Mouse (Mus musculus) heart, embryonic 12.5 days (tissue): ENCODE measurements around the gene 5031439G07Rik. TPM values are rescaled to one million over a fixed set of nuclear protein-coding genes. Genes with fewer than 3 reads are reported as not detected.

Experiments
- ATAC-seq: fragments of 200-750 bp; cut with Nextera tagmentation; 2 replicates; pipeline ENCODE4 v1.8.0; 2017; ENCODE audit warnings: moderate TSS enrichment, moderate library complexity; ENCODE audit not compliant: insufficient number of reproducible peaks, low FRiP score
- H3K27ac ChIP-seq: fragments of 300-500 bp; sonication (generic); 2 replicates; pipeline ENCODE4 v1.5.1; 2016; ENCODE audit warnings: mild to moderate bottlenecking, moderate library complexity; ENCODE audit not compliant: poor library complexity, severe bottlenecking
- H3K27me3 ChIP-seq: fragments of 300-500 bp; sonication (generic); replicated peaks from 2 replicates; pipeline ENCODE4 v1.6.1; 2016; ENCODE audit warnings: mild to moderate bottlenecking, moderate library complexity
- H3K36me3 ChIP-seq: fragments of 300-500 bp; sonication (generic); 2 replicates; pipeline ENCODE4 v1.6.1; 2016; ENCODE audit warnings: mild to moderate bottlenecking, moderate library complexity
- H3K4me1 ChIP-seq: fragments of 300-500 bp; sonication (generic); replicated peaks from 2 replicates; pipeline ENCODE4 v1.6.1; 2016; ENCODE audit warnings: mild to moderate bottlenecking
- H3K4me2 ChIP-seq: fragments of 300-500 bp; sonication (generic); 2 replicates; pipeline ENCODE4 v1.6.1; 2016; ENCODE audit warnings: mild to moderate bottlenecking, moderate library complexity
- H3K4me3 ChIP-seq: fragments of 300-500 bp; sonication (generic); 2 replicates; pipeline ENCODE4 v1.5.1; 2016; ENCODE audit warnings: mild to moderate bottlenecking
- H3K9ac ChIP-seq: fragments of 300-500 bp; sonication (generic); 2 replicates; pipeline ENCODE4 v1.6.1; 2016; ENCODE audit warnings: mild to moderate bottlenecking, moderate library complexity
- H3K9me3 ChIP-seq: fragments of 300-500 bp; sonication (generic); replicated peaks from 2 replicates; pipeline ENCODE4 v1.6.1; 2016; ENCODE audit warnings: mild to moderate bottlenecking, moderate library complexity
- WGBS: fragments of 180-500 bp; shearing (Covaris S2); methylation state at CpG from one replicate; pipeline ENCODE4 v1.1.7; 2016; 5-methylcytosine and 5-hydroxymethylcytosine counted together
- polyA plus RNA-seq: library from polyadenylated mRNA; unstranded; fragments of >200 nt; fragmentation: Nextera tagmentation; extraction: Ambion mirVana; gene quantifications from 2 replicates; pipeline ENCODE4 v1.2.1, GENCODE M21; 2016

Gene 5031439G07Rik
- polyA plus RNA-seq, 1 experiment from 2014 or later: 4.3 TPM

DNA sequence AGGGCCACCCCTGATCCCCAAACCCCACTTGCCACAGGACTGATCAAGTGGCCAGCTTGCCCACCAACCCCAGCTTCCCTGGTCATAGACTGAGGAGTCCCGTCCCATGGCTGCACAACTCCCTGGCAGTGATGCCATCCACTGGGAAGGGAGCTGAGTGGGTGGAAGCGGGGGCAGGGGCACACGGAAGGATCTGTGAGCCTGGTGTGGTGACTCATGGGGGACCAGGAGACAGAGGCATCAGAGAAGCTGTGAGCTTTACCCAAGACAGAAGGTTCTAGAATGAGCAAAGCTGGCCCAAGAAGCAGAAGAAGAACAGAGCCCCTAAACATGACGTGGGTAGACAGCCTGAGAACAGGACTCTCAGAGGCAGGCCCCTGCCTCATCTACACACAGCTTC is 38.3 kb downstream of the 5031439G07Rik start:
- no peak overlapping the region for H3K4me2 ChIP-seq

DNA sequence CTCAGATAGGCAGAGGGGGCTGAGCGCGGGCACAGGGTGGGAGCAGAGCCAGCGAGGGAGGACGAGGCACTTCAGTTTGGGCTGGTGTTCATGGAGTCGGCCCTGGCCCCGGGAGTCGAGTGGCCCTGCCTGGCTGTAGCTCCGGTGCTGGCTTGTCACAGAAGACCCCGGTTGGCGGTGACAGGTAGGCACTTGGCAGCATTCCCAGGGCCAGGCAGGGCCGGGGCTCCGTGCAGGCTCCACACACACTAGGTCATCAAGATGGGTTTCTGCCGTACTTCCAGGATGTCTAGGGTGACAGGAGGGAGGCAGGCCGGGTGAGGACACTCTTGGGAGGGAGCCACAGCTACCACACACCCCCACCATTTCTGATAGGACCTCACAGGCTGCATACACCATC is 39.4 kb downstream of the 5031439G07Rik start:
- Histone ChIP-seq H3K27ac (no peak overlapping the region), H3K9ac (peak overlapping the region; percentile 10; the same call in 1 of the 2 replicates), H3K36me3 (peaks cover 57% of the 10 kb centered on the region), H3K4me2 (no peak overlapping the region), H3K4me3 (no peak overlapping the region), H3K27me3 (no peaks in the 10 kb centered on the region), H3K4me1 (peaks cover 20% of the 10 kb centered on the region), H3K9me3 (no peaks in the 10 kb centered on the region)
- WGBS: 43% methylated on average over 14 of the region's 14 CpGs
- no peak for ATAC-seq

More for the DNA sequence above, 38.3 kb downstream of the 5031439G07Rik start:
- peaks cover 62% of the 10 kb centered on the region for H3K36me3 ChIP-seq
- H3K4me1 ChIP-seq: peaks cover 11% of the 10 kb centered on the region
- H3K27ac ChIP-seq: no peak overlapping the region
- H3K4me3 ChIP-seq: no peak overlapping the region
- H3K27me3 ChIP-seq: no peaks in the 10 kb centered on the region
- no peaks in the 10 kb centered on the region for H3K9me3 ChIP-seq
- no peak overlapping the region for H3K9ac ChIP-seq
- 84% methylated on average over 4 of the region's 4 CpGs for WGBS
- ATAC-seq: no peak

- Histone ChIP-seq H3K4me2 (no peak overlapping the region), H3K27me3 (no peaks in the 10 kb centered on the region), H3K36me3 (peaks cover 45% of the 10 kb centered on the region), H3K9ac (no peak overlapping the region), H3K27ac (peak overlapping the region; percentile 6; the same call in 1 of the 2 replicates), H3K4me3 (no peak overlapping the region), H3K4me1 (peaks cover 19% of the 10 kb centered on the region), H3K9me3 (no peaks in the 10 kb centered on the region)
- 70% methylated on average over 5 of the region's 5 CpGs for WGBS
- no peak for ATAC-seq
Measured at GRCm38 (mm10) chr15:84944319-84944718, 44.0 kb downstream of the 5031439G07Rik start.

GRCm38 (mm10) chr15:84942647-84943285 is 45.6 kb downstream of the 5031439G07Rik start:
- 70% methylated on average over 11 of the region's 11 CpGs for whole genome bisulfite sequencing
- peaks cover 48% of the 10 kb centered on the region for H3K36me3 ChIP-seq
- no peak overlapping the region for H3K4me3 ChIP-seq
- no peak overlapping the region for H3K9ac ChIP-seq
- H3K4me2 ChIP-seq: no peak overlapping the region
- no peak overlapping the region for H3K27ac ChIP-seq
- peaks cover 13% of the 10 kb centered on the region for H3K4me1 ChIP-seq
- ATAC-seq: no peak
- H3K27me3 ChIP-seq: no peaks in the 10 kb centered on the region
- no peaks in the 10 kb centered on the region for H3K9me3 ChIP-seq

DNA sequence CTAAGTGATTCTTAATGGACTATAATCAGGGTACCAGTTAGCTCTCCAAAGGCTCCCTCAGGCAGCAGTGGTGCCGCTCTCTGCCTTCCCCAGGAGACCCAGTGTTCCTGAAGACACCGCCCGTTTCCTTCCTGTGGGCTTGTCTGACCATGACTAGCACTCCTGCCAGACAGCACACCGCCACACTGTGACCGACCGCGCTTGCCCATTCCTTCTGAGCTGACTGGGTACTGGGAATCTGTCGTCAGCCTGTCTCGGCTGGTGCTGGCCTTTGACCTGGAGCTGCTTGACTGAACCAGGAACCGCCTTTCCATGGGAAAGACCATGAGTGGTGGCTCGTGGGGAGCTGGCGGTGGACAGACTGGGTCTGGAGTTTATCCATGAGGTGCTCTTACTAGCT is 48.2 kb downstream of the 5031439G07Rik start:
- 56% methylated on average over 12 of the region's 12 CpGs for WGBS
- H3K9me3 ChIP-seq: no peaks in the 10 kb centered on the region
- peaks cover 75% of the 10 kb centered on the region for H3K36me3 ChIP-seq
- no peak overlapping the region for H3K4me3 ChIP-seq
- H3K9ac ChIP-seq: no peak overlapping the region
- H3K27ac ChIP-seq: no peak overlapping the region
- peaks cover 13% of the 10 kb centered on the region for H3K4me1 ChIP-seq
- no peaks in the 10 kb centered on the region for H3K27me3 ChIP-seq
- ATAC-seq: peak; percentile 31; the same call in 1 of the 2 replicates
- H3K4me2 ChIP-seq: no peak overlapping the region

DNA sequence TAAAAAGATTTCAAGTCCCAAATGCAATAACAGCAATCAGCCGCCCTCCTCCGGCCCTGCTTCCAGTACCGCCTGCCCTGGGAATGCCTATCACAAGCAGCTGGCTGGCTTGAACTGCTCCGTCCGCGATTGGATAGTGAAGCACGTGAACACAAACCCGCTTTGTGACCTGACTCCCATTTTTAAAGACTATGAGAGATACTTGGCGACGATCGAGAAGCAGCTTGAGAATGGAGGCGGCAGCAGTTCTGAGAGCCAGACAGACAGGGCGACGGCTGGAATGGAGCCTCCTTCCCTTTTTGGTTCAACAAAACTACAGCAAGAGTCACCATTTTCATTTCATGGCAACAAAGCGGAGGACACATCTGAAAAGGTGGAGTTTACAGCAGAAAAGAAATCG is 53.5 kb downstream of the 5031439G07Rik start:
- WGBS: 93% methylated on average over 16 of the region's 16 CpGs
- H3K36me3 ChIP-seq: peaks cover 99% of the 10 kb centered on the region
- no peaks in the 10 kb centered on the region for H3K9me3 ChIP-seq
- H3K4me3 ChIP-seq: no peak overlapping the region
- H3K27me3 ChIP-seq: no peaks in the 10 kb centered on the region
- no peak for ATAC-seq
- no peak overlapping the region for H3K4me2 ChIP-seq
- H3K4me1 ChIP-seq: 0 out of 2 replicates have a peak, but pooled peaks cover 3% of the 10 kb centered on the region
- H3K9ac ChIP-seq: no peak overlapping the region
- H3K27ac ChIP-seq: no peak overlapping the region

GRCm38 (mm10) chr15:84932351-84932750 is 56.0 kb downstream of the 5031439G07Rik start:
- WGBS: 62% methylated on average over 5 of the region's 5 CpGs
- no peak overlapping the region for H3K27ac ChIP-seq
- peak; percentile 69; the same call in 1 of the 2 replicates for ATAC-seq

GRCm38 (mm10) chr15:84925495-84926018 is 62.8 kb downstream of the 5031439G07Rik start:
- Histone ChIP-seq H3K9me3 (no peaks in the 10 kb centered on the region), H3K4me1 (peaks cover 21% of the 10 kb centered on the region), H3K4me2 (peak overlapping the region; percentile 27), H3K4me3 (no peak overlapping the region), H3K27ac (no peak overlapping the region), H3K27me3 (no peaks in the 10 kb centered on the region), H3K9ac (0 out of 2 replicates have a peak overlapping the region, but pooled peaks have one; percentile 46), H3K36me3 (peaks cover 33% of the 10 kb centered on the region)
- 74% methylated on average over 1 of the region's 1 CpGs for WGBS
- no peak for ATAC-seq

More at GRCm38 (mm10) chr15:84932351-84932750, 56.0 kb downstream of the 5031439G07Rik start:
- Histone ChIP-seq H3K9me3 (no peaks in the 10 kb centered on the region), H3K4me3 (no peak overlapping the region), H3K36me3 (peaks cover 97% of the 10 kb centered on the region), H3K4me2 (no peak overlapping the region), H3K9ac (no peak overlapping the region), H3K4me1 (no peaks in the 10 kb centered on the region), H3K27me3 (no peaks in the 10 kb centered on the region)

DNA sequence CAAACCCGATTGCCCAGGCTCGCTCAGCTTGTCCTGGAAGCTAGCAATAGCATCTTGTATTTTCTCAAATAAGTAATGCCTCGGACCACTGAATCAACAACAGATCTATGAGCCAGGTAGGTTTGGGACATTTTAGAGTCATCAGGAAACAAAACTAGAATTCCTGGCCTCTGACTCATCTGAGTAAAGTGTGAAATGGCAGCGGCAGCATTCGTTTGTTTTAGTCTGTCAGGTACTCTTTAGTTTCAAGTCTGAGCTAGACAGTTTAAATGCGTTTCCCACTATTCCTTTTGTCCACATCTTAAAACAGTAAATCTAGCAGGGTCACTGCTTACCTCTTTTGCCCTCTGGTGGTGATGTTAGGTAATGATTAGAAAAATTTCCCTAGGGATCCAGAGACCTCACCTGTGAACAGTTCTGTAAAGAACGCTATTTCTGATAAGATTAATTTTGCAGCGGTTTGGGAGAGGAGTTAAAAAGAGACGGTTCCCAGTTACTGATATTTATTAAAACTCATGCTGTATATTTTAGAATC is 63.5 kb downstream of the 5031439G07Rik start:
- peaks cover 26% of the 10 kb centered on the region for H3K36me3 ChIP-seq
- 0 out of 2 replicates have a peak overlapping the region, but pooled peaks have one; percentile 21 for H3K27ac ChIP-seq
- peaks cover 21% of the 10 kb centered on the region for H3K4me1 ChIP-seq
- H3K9ac ChIP-seq: peak overlapping the region; percentile 99
- peak overlapping the region; percentile 81 for H3K4me2 ChIP-seq
- H3K4me3 ChIP-seq: peak overlapping the region; percentile 96
- ATAC-seq: no peak
- no peaks in the 10 kb centered on the region for H3K27me3 ChIP-seq
- no peaks in the 10 kb centered on the region for H3K9me3 ChIP-seq
- 10% methylated on average over 9 of the region's 9 CpGs for WGBS

GRCm38 (mm10) chr15:84923508-84924181 is 64.7 kb downstream of the 5031439G07Rik start:
- H3K4me1 ChIP-seq: peaks cover 21% of the 10 kb centered on the region
- H3K4me3 ChIP-seq: peak overlapping the region; percentile 96
- WGBS: under 1% methylated on average over 65 of the region's 68 CpGs
- peak; percentile 84 for ATAC-seq
- H3K9ac ChIP-seq: peak overlapping the region; percentile 99
- peaks cover 14% of the 10 kb centered on the region for H3K36me3 ChIP-seq
- H3K27me3 ChIP-seq: no peaks in the 10 kb centered on the region
- H3K4me2 ChIP-seq: peak overlapping the region; percentile 81
- no peaks in the 10 kb centered on the region for H3K9me3 ChIP-seq
- peak overlapping the region; percentile 93 for H3K27ac ChIP-seq
